Mouse (Mus musculus) adrenal gland, adult 8-10 months (tissue): Measurements from ENCODE around the gene Tmem171. TPM values are rescaled to one million over a fixed set of nuclear protein-coding genes. Genes with fewer than 3 reads are reported as not detected.

Experiments
- DNase-seq: peaks from one replicate; pipeline ENCODE4 v3.0.0; 2022
- total RNA-seq, 4 experiments: library from RNA; stranded (reverse); gene quantifications; 2 replicates each; pipeline ENCODE4 v1.2.4; 2022

Tmem171 gene
- total RNA-seq, 4 experiments from 2014 or later: 0.40 to 0.80 (median 0.55) TPM; not detected in 1

DNA sequence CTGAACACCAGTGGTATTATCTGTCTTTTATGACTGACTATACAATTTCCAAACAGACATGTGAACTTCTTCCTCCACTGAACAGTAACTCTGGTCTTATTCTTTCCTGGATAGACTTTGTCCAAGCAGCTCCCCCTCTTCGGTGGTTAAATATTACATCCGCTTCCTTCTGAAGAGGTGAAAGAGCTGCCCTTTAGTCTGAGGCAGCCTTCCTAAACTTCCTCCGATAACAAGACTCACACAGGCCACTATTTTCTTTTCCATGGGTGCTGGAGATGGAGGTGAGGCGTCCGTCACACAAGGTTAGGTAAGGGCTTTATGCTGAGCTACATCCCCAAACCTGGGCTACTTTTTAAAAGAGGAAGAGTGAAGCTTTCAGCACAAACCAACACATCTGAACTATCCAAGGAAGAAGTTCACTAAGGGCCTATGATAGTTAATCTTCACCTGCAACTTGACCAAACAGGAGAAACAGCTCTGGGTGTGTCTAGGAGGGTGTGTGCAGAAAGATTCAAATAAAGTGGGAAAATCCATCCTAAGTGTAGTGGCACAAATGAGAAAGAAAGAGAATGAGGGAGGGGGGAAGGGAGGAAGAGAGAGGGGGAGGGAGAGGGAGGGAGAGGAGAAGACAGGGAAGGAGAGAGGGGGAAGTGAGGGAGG lies 56.0 kb downstream of the Tmem171 start:
- no peak for DNase-seq

DNA sequence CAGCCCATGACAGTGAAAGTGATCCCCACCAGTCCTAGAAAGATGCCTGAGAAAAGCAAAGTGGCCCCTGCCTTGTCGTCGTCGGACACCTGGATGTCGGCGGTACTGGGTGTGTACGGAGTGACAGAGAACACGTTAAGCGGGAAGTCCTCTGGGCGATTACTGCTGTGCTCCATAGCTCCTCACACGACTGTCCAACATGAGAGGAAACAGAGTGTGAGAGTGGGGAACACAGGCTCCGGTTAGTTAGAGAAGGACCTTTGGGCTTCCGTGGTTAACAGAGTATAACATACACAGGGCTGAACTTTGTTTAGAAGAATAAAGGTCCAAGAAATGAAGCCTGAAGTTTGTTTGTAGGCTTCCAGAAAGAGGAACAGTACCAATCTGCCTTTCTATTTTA lies 57.5 kb downstream of the Tmem171 start, which contains the start of gene Tmem174:
Tmem174 (minus strand) TSS at position 266 of the 400 bp plus-strand sequence.
- no peak for DNase-seq

DNA sequence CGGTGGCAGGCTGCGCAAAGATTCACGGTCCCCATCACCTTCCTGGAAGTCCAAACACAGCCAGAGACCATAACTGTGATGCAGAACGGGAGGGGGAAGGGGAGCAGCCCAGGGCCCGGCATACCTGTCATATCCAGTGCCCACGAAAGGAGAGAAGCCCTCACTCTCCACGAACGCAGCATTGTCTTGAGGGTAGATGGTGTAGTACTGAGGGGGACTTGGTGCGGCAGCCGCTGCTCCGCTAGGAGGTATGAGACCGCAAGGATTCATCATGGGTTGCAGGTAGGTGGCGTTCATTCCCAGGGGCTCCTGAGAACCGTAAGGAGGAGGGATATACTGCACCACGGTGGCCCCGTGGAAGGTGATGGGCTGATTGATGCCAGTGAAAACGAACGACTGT lies 58.1 kb downstream of the Tmem171 start:
- no peak for DNase-seq

Other genes starting within 250 kb of the Tmem171 start
- under 1 TPM in 2 of 4 experiments, not detected in 2; 0.65 to 0.80 TPM for gene Gm10320, start 202.8 kb downstream of the Tmem171 start, total RNA-seq
- gene Tmem174, start 57.4 kb downstream of the Tmem171 start, total RNA-seq: not detected
- gene Fcho2, start 120.6 kb upstream of the Tmem171 start, total RNA-seq: 10 to 100 TPM; 42.2 to 78.3 (median 51.8) TPM
- gene Tnpo1, start 231.6 kb upstream of the Tmem171 start, total RNA-seq: 100 to 1,000 TPM; 122 to 194 (median 144) TPM